Mouse (Mus musculus) ZHBTc4 (cell line): Measurements from ENCODE around the gene Agbl3.

Experiments
- DNase-seq: peaks from one replicate; pipeline ENCODE4 v3.0.0-alpha.2; 2011; ENCODE audit warnings: low read depth, low spot score

Gene Agbl3

DNA sequence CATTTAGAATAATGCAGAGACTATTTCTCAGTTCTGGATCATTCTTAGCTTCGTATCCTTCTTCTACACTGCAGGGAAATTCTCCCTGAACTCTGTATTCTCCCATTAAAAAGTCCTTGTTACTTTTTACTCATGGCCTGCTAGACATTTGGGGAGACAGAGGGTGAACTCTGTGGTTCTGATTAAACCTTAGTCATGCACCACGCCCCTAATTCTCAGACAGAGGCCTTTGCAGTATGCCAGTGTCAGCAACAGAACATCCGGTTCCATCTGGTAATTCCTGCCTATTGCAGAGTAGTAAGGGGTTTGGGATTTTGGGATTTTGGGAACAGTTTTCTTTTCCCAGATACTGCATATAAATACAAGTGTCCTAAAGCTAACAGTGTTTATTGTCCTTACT, 16.6 kb downstream of the Agbl3 start:
- peak; percentile 16 for DNase-seq

GRCm38 (mm10) chr6:34797887-34798286, 17.7 kb downstream of the Agbl3 start:
- no peak for DNase-seq

DNA sequence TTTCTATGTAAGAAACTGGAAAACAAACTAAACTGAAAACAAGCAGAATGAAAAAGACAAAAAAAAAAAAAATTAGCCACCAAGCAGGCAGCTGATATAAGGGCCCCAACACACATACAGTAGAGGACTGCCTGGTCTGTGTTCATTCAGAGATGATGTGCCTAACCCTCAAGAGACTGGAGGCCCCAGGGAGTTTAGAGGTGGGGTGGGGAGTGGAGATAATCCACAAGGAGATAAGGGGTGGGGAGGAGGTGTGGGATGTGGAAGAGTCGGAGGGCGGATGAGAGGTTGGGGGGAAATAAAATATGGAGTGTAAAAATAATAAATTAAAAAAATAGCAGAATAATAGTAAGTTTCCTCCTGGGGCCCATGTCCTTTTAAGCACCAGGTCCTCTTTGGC, 25.4 kb downstream of the Agbl3 start:
- DNase-seq = no peak

DNA sequence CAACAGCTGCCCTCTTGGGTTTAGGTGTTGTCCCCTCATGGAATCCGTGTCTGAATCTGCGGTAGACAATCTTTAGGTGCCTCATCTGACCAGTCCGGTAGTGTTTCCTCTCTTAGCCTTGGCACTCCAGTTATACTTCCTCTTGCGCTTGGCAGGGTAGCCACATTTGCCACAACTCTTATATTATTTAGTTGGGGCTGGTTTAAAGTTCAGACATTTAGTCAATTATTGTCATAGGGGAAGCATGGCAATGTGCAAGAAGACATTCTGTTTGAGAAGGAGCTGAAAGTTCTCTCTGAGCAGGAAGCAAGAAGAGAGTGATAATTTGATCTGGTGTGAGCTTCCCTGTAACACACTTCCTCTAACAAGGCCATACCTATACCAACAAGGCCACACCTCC, 30.4 kb downstream of the Agbl3 start:
- DNase-seq = no peak

DNA sequence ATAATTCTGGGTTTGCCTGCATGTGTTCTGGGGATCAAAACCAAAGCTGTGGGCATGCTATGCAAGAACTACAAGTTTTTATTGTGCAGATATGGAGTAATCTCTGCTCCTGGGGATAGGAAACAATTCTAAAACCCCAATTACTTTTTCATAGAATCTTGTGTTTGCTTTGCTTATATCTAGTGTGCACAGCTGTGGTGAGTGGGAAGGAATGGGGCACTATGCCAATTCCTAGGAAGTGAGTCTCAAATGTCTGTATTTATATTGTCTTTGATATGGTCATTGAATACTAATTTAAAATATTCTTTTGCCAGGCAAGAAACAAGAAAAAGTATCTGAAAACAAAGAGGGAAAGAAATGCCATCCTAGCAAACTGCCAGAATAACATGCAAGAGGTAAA, 44.2 kb downstream of the Agbl3 start:
- DNase-seq = no peak

DNA sequence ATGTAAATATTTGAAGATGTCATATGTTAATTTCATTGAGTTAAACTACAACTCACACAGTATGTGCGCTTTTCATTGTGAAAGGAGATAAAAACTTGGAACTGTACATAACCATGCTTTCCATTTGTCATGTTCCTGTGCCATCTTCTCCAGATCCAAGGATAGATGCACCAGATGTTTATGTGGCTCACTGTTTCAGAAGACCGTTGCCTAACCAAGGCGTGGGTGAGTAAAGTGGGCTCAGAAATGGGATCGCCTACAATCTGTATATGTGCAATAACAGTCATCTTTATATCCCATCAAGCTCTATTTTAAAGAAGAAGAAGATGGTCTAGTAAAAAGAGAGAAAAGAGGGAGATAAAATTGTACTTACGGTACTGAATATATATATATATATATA, 52.1 kb downstream of the Agbl3 start:
- no peak for DNase-seq

- DNase-seq = no peak
Measured at GRCm38 (mm10) chr6:34861546-34862053, 81.4 kb downstream of the Agbl3 start.

DNA sequence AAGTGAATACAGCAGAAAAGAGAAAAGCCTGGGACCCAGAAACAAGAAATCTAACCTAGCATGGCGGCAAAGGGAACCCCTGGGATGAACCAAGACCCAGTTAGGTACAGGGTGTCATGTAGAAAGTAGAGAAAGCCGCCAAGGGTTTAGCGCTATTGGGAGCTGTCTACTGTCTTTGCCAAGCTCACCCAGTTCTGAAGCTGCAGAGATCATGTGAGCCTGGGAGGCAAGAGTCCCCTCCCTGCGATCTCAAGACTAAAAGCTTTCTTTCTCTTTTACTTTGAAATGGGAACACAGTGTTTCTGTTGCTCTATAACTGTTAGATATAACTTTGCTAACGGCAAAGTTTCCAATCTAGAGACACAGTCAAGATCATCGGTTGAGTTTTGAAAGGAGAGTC, 82.1 kb downstream of the Agbl3 start:
- no peak for DNase-seq

- no peak for DNase-seq
Measured at GRCm38 (mm10) chr6:34862791-34863403, 82.7 kb downstream of the Agbl3 start, which contains the start of gene Tmem140. Gene Tmem140, plus strand, starts transcription at chr6:34863146.

- DNase-seq = no peak
Measured at GRCm38 (mm10) chr6:34863786-34864514, 83.7 kb downstream of the Agbl3 start.

GRCm38 (mm10) chr6:34865213-34865612, 85.0 kb downstream of the Agbl3 start:
- DNase-seq = no peak

GRCm38 (mm10) chr6:34865711-34866593, 85.7 kb downstream of the Agbl3 start:
- DNase-seq = no peak

DNA sequence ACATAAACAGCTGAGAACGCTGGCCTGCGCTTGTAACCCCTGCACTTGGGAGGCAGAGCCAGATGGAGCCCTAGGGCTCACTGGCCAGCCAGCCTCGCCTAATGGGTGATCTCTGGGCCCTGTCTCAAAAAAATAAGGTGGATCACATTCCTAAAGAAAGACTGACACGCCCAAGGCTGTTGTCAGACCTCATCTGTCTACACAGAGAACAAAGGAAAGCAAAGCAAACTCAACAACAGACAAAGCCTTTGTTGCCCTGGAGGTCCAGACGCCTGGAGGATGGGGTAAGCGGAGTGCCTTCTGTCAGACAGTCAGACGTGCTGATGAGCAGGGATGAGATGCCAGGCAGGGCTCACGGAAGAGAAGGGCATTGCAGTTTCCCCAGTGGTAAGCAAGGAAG, 86.6 kb downstream of the Agbl3 start:
- peak; percentile 89 for DNase-seq

DNA sequence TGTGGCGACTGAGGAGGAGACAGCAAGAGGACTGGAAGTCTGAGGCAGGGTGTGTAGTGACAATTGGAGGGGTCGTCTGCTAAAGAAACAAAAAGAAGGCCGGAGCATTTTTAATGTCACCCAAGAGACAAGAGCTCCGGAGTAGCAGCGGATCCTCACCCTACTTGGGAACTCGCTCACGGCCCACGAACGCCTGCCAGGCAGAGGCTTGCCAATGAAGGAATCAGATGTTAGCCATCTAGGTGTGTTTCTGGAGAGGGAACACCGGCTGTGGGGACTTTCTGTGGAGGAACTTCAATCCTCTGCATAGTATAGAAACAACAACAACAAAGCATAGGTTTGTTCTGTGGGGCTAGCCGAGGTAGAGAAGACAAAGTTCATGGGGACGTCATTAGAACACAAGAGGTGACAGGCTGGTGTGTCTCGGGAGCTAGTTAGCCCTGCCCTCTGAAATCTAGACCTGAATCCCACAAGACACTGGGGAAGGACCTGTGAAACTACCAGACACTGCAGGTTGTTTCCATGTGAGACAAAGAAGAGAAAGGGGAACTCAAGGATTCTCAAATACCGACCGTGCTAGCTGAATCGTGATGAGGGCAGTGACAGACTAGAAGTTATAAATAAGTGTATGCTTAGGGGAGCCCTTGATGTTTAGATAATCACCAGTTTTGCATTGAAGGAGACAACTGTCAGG, 87.2 kb downstream of the Agbl3 start:
- no peak for DNase-seq

DNA sequence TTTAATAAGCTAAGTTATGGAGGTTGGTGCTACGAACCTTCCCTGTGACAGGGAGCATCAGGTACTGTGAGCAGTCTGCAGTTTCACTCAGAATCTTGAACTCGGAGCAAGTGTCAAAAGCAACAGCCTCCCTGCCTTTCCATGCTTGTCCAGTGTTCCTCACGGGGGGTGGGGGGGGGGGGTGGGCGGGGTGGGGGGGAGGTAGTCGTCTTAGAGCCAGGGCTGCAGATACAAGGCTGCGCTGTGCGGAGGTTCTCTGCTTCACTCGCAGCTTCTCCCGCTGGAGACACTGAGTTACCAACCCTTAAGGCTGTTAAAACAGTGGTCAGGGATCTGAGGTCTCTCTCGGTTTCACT, 87.7 kb downstream of the Agbl3 start:
- DNase-seq = no peak

DNA sequence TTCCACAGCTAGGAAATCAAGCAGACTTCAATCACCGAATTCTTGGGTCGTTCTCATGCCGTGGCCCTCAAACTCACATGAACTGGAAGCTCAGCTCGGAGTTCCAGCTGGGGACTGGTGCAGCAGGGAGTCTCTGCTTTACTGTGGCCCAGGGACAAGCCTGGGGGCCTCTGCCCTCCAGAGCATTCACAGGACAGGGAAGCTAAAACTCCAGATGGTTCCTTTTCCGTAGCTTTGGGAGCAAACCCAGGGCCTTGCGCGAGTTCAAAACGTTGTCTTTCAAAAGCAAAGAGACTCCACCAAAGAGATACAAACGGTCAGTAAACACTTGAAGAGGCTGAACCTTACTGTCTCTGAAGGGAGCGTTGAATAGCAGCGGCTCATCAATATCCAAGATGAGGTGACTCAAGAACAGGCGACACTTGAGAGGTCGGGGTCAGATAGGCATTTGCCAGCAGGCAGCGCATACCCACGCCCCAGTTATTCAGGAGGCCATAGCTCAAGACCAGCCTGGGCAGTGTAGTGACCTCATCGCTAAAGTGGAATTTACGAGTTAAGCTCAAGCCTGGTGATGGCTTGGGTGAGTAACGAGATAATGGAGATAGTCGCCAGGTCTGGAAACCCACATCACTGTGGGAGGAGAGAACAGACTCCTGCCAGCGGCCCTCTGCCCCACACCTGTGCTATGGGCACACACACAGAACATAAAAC, 88.4 kb downstream of the Agbl3 start:
- DNase-seq = no peak

- DNase-seq = no peak
Measured at GRCm38 (mm10) chr6:34869225-34869915, 89.1 kb downstream of the Agbl3 start.

- no peak for DNase-seq
Measured at GRCm38 (mm10) chr6:34870136-34870535, 89.9 kb downstream of the Agbl3 start.

GRCm38 (mm10) chr6:34870724-34871123, 90.5 kb downstream of the Agbl3 start:
- DNase-seq = no peak

GRCm38 (mm10) chr6:34871929-34872328, 91.7 kb downstream of the Agbl3 start:
- DNase-seq = no peak
